Mouse (Mus musculus) thymus, postnatal 14 days (tissue): Measurements from ENCODE around the gene Olfr135.

ENCODE experiments used
- DNase-seq: peaks from one replicate; pipeline ENCODE4 v3.0.0; 2021

Olfr135 gene

GRCm38 (mm10) chr17:38204035-38204434 is at the start of gene Olfr135:
Gene Olfr135, plus strand, starts transcription at chr17:38204335.
- DNase-seq, result no peak

DNA sequence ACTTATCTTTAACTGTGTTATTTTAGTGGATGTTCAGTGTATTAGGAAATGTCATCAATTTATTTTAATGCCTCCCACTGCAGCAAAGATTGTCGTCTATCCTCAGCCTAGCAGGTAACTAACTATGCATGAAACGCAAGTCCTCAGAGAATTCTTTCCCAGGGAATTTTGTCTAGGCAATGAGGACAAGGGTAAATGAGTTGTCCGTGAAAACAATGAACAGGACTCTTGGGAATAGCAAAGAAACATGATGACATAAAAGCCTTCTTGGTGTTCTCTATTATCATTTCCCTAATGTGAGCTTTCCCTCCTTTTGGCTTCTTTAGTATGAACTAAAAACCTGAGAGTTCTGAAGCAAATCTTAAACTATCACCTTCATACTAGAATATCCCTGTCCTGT is 33.0 kb upstream of the Olfr135 start, which contains the start of gene Olfr134:
Gene Olfr134, plus strand, starts transcription at position 301 of the 400 bp plus-strand sequence.
- DNase-seq, result no peak
